Mouse (Mus musculus) kidney, postnatal 0 days (tissue): Measurements from ENCODE around the gene Nrk. TPM values are rescaled to one million over a fixed set of nuclear protein-coding genes. Genes with fewer than 3 reads are reported as not detected.

Experiments
- ATAC-seq: fragments of 200-750 bp; cut with Nextera tagmentation; replicated peaks from 2 replicates; pipeline ENCODE4 v1.8.0; 2017; ENCODE audit warnings: low read depth, moderate number of reproducible peaks, moderate TSS enrichment, moderate library complexity; ENCODE audit not compliant: low FRiP score
- DNase-seq: peaks from one replicate; pipeline ENCODE4 v3.0.0-alpha.2; 2016; ENCODE audit warnings: low spot score
- H3K27ac ChIP-seq: fragments of 300-500 bp; sonication (generic); 2 replicates; pipeline ENCODE4 v1.5.1; 2014; ENCODE audit warnings: mild to moderate bottlenecking
- H3K27me3 ChIP-seq: fragments of 300-500 bp; sonication (generic); 2 replicates; pipeline ENCODE4 v1.6.1; 2014; ENCODE audit warnings: low read length, mixed read lengths; ENCODE audit not compliant: insufficient read depth
- H3K36me3 ChIP-seq: fragments of 300-500 bp; sonication (generic); 2 replicates; pipeline ENCODE4 v1.6.1; 2014; ENCODE audit warnings: low read length, mixed read lengths; ENCODE audit not compliant: insufficient read depth
- H3K4me1 ChIP-seq: fragments of 300-500 bp; sonication (generic); replicated peaks from 2 replicates; pipeline ENCODE4 v1.6.1; 2014; ENCODE audit warnings: antibody characterized with exemption, low read length, mixed read lengths; ENCODE audit not compliant: insufficient read depth
- H3K4me2 ChIP-seq: fragments of 300-500 bp; sonication (generic); 2 replicates; pipeline ENCODE4 v1.6.1; 2014; ENCODE audit warnings: mild to moderate bottlenecking, low read length, moderate library complexity, mixed read lengths
- H3K4me3 ChIP-seq: fragments of 300-500 bp; sonication (generic); replicated peaks from 2 replicates; pipeline ENCODE4 v1.5.1; 2014; ENCODE audit warnings: low read depth, low read length
- H3K9ac ChIP-seq: fragments of 300-500 bp; sonication (generic); 2 replicates; pipeline ENCODE4 v1.6.1; 2014; ENCODE audit warnings: low read depth, low read length
- H3K9me3 ChIP-seq: fragments of 300-500 bp; sonication (generic); replicated peaks from 2 replicates; pipeline ENCODE4 v1.6.1; 2016; ENCODE audit warnings: low read length, inconsistent platforms, mixed read lengths
- CTCF ChIP-seq: IDR thresholded peaks from 2 replicates; pipeline ENCODE4 v1.5.1; 2016; ENCODE audit warnings: antibody characterized with exemption, low read depth, mild to moderate bottlenecking, moderate library complexity
- WGBS: fragments of 180-500 bp; shearing (Covaris S2); extraction: QIAGEN DNeasy Blood & Tissue Kit; methylation state at CpG from one replicate; pipeline ENCODE4 v1.1.7; 2014; 5-methylcytosine and 5-hydroxymethylcytosine counted together
- polyA plus RNA-seq: library from polyadenylated mRNA; unstranded; fragments of >200 nt; fragmentation: Nextera tagmentation; extraction: Ambion mirVana; gene quantifications from 2 replicates; pipeline ENCODE4 v1.2.1, GENCODE M21; 2015

The Nrk gene
- polyA plus RNA-seq, result 1.7 and 1.8 TPM in 2 replicates

DNA sequence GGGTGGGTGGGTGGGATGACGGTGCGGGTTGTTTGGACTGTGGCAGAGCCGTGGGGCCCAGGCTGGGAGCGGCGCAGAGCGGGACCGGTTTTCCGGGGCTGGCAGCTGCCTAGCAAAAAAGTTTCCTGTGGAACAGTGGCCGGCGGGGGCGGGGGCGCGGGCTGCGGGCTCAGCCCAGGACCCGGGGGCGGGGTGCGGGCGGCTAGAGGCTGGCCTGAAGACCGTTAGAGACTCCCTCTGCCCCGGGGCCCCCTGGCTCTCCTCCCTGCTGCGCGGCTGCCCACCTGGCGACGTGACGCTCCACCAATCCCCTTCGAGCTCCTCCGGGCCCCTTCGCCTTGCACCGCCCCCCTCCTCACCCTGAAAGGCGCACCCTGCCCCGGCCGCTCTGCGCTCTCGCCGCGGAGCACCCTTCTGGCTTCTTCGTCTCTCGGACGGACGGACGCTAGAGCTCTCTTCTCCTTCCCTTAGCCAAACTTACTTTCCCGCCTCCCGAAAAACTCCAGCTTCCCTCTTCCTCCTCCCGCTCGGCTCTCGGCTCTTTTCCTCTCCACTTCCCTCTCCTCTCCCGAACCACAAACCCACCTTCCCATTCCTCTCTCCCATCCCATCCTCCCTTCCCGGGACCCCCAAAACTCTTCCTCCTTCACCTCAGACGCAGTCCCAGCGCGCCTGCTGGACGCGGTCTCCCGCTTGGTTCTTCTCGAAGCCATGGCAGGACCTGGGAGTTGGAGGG lies at the start of gene Nrk:
Gene Nrk (plus strand): TSS at position 390 of the 736 bp plus-strand sequence.
- Histone ChIP-seq H3K27me3 (0 out of 2 replicates have a peak, but pooled peaks cover 3% of the 10 kb centered on the region), H3K27ac (no peak within 1 kb of the TSS), H3K36me3 (no peaks in the 10 kb centered on the region), H3K4me1 (no peaks in the 10 kb centered on the region), H3K9ac (0 out of 2 replicates have a peak within 1 kb of the TSS, but pooled peaks have one; percentile 23), H3K9me3 (no peaks in the 10 kb centered on the region), H3K4me2 (peak within 1 kb of the TSS; percentile 67), H3K4me3 (peak within 1 kb of the TSS; percentile 41)
- 26% methylated on average over 46 of the region's 55 CpGs for WGBS
- ATAC-seq (peak; percentile 66; the same call in 1 of the 2 replicates), DNase-seq (peak; percentile 24)
- no peak for TF ChIP-seq CTCF

GRCm38 (mm10) chrX:138913366-138913765 lies 864 bp upstream of the Nrk start:
- no peak for TF ChIP-seq CTCF
- Histone ChIP-seq H3K36me3 (no peaks in the 10 kb centered on the region), H3K27me3 (0 out of 2 replicates have a peak, but pooled peaks cover 3% of the 10 kb centered on the region), H3K27ac (no peak overlapping the region), H3K9me3 (no peaks in the 10 kb centered on the region), H3K4me2 (peak overlapping the region; percentile 67), H3K9ac (no peak overlapping the region), H3K4me1 (no peaks in the 10 kb centered on the region), H3K4me3 (peak overlapping the region; percentile 41; the same call in 1 of the 2 replicates)
- ATAC-seq (no peak), DNase-seq (no peak)
- WGBS, result 33% methylated on average over 8 of the region's 8 CpGs

DNA sequence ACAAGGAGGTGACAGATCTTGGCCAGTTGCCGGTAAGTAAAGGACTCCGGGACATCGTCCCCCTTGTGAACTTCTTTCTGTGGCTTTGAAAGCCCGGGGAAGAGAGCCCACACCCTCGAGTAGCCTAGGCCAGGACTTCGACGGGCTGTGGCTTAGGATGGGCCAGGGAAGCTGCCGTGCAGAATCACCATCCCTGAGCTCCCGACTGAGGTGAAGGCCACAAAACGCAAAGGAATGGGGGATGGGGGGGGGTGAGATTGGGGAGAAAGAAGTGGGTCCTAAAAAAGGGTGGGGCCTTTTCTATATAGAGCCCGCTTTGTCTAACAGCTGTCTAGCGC lies 516 bp downstream of the Nrk start:
- 0 out of 2 replicates have a peak overlapping the region, but pooled peaks have one; percentile 23 for H3K9ac ChIP-seq
- 35% methylated on average over 12 of the region's 12 CpGs for WGBS
- H3K27ac ChIP-seq, result no peak overlapping the region
- no peaks in the 10 kb centered on the region for H3K9me3 ChIP-seq
- DNase-seq (no peak), ATAC-seq (no peak)
- 0 out of 2 replicates have a peak, but pooled peaks cover 3% of the 10 kb centered on the region for H3K27me3 ChIP-seq
- H3K36me3 ChIP-seq, result no peaks in the 10 kb centered on the region
- peak overlapping the region; percentile 41 for H3K4me3 ChIP-seq
- TF ChIP-seq CTCF, result no peak
- peak overlapping the region; percentile 67 for H3K4me2 ChIP-seq
- H3K4me1 ChIP-seq, result no peaks in the 10 kb centered on the region

GRCm38 (mm10) chrX:138919030-138919429 lies 4.8 kb downstream of the Nrk start:
- WGBS, result 61% methylated on average over 7 of the region's 7 CpGs
- no peak for ATAC-seq
- H3K4me3 ChIP-seq, result no peak overlapping the region
- H3K36me3 ChIP-seq, result no peaks in the 10 kb centered on the region
- no peak overlapping the region for H3K27ac ChIP-seq
- H3K4me2 ChIP-seq, result no peak overlapping the region
- H3K9ac ChIP-seq, result no peak overlapping the region
- TF ChIP-seq CTCF, result peak; percentile 41; the same call in 1 of the 2 replicates
- no peaks in the 10 kb centered on the region for H3K4me1 ChIP-seq
- H3K27me3 ChIP-seq, result no peaks in the 10 kb centered on the region
- no peaks in the 10 kb centered on the region for H3K9me3 ChIP-seq
- DNase-seq, result no peak

- Histone ChIP-seq H3K9me3 (no peaks in the 10 kb centered on the region), H3K27me3 (no peaks in the 10 kb centered on the region), H3K4me3 (no peak overlapping the region), H3K36me3 (no peaks in the 10 kb centered on the region), H3K27ac (no peak overlapping the region), H3K9ac (no peak overlapping the region), H3K4me2 (no peak overlapping the region), H3K4me1 (no peaks in the 10 kb centered on the region)
- WGBS, result 62% methylated on average over 6 of the region's 6 CpGs
- DNase-seq (no peak), ATAC-seq (no peak)
- TF ChIP-seq CTCF, result no peak
These were observed 29.7 kb downstream of the Nrk start for GRCm38 (mm10) chrX:138943905-138944304.

- WGBS, result 50% methylated on average over 3 of the region's 3 CpGs
- Histone ChIP-seq H3K4me1 (no peaks in the 10 kb centered on the region), H3K9ac (no peak overlapping the region), H3K27ac (no peak overlapping the region), H3K4me3 (no peak overlapping the region), H3K4me2 (no peak overlapping the region), H3K9me3 (no peaks in the 10 kb centered on the region), H3K27me3 (no peaks in the 10 kb centered on the region), H3K36me3 (no peaks in the 10 kb centered on the region)
- no peak for DNase-seq
- TF ChIP-seq CTCF, result no peak
- no peak for ATAC-seq
These were observed 46.5 kb downstream of the Nrk start for GRCm38 (mm10) chrX:138960713-138961112.
